Mouse (Mus musculus): ENCODE measurements at regions not wholly inside any gene's neighbourhood (a gene's known extent, or its start where the extent isn't known, plus 50 kb on each side); places are given as distances from the start of the nearest gene placed in this dataset.

DNA sequence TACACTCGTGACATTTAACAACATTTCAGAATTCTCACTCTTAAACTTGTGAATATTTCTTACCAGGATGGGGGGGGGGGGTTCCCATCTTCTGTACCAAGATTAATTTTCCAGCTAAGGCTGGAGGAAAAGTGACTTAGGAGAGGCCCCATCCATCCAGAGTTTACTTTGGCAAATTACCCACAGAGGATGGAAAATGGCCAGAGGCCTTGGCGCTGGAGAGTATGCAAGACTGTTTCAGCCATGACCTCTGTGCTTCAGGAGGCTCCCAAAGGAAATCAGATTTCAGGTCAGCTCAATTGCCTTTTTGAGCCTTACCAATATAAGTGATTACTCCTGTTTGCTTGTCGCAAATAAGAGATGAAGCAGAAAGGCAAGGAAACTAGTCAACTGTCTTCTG lies 143.4 kb upstream of the F930015N05Rik start:
- DNase-seq = peak; percentile 73

DNA sequence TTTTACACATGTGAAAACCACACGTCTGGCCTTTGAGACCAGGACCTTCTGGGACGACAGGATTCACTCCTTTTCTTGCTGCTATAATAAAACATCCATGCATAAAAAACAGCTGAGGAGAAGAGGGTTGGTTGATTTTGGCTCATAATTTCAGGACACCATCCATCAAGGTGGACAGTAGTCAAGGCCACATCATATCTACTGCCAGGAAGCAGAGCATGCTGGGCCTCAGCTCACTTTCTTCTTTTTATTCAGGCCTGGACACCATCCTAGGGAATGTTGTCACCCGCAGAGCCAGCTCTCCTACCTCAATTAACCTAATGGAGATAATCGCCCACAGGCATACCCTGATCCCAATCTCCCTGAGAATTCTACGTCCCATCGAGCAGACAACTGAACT lies 149.6 kb upstream of the F930015N05Rik start:
- DNase-seq = no peak

DNA sequence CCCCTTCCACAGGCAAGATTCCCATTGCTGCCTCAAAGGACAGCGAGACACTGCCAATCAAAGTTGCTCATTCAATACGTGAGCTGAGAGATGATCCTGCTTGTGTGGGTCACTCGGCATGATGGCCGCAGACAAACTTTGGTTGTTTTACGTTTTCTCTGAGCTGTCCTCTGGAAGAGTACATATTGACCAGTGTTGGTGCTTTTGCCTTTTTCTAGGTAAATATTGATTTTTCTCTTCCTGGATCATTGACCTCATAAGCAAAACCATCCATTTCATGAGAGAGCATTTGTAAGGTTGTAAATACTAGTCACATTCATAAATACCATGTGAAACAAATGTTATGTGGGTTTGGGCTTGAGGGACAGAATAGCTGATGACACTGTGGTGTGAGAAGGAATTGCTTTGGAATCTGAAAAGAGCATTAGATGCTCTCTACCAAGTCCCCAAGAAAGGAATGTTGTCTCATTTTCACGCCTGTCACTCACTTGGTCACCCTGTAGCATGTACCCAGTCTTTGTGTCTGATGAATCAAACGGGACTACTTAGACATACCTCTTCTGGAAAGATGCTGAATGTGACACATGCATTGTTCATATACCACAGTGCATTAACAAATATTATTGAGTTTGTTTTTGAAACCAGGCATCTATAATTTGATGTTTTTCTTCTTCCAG lies 150.7 kb upstream of the F930015N05Rik start:
- no peak for DNase-seq

- no peak for DNase-seq
Observed at GRCm38 (mm10) chr11:64587751-64588600, 151.5 kb upstream of the F930015N05Rik start.

DNA sequence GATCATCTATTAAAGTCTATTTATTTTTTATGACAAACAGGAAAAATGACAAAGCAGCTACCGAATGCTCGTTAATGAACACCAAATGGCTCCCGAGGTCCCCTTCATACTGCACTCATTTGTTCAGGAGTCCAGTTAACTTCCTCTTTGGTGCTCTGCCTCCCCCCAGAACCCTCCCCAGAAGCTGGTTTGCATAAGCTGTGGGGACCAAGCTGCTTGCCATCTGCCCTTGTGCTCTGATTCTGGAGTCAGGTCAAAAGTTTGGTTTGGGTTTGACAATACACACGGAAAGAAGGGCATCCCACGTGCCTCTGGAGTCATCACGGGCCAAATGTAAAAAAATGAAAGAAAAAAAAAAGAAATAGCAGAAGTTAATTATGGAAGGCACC lies 152.1 kb upstream of the F930015N05Rik start:
- no peak for DNase-seq

DNA sequence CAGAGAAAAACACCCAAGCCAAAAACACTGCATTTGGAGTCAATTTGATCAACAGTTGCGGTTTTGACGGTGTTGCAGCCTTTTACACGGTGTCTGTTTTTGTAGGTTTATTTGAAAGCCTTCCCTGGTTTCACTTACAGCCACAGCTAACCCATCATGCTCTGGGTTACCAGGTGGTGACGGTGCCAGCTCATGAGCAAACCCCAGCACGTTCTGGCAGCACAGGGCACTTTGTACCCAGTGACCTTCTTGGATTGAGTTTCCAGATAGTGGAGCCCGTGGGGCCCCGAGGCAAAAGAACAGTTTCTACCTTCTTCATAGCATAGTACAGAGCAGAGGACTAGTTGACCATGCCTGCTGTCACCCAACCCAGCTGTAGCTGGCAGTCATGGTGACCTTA lies 152.6 kb upstream of the F930015N05Rik start:
- no peak for DNase-seq

DNA sequence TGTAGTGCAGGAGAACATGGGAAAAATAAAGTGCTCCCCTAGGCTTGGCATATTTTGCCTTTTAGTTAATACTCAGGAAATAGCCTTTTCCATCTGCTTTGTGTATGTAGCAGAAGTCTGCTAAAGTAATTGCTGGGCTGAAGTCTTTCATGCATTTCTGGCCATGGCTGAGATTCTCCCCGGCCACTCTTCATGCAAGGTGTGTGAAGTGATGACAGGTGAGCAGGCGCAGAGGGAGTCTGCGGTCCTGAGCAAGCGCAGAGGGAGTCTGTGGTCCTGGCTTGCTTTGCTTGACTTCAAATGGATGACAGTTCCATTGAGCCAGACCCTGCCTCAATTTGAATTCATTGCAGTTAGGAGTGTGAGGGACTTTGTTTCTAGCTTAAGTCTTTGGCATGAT lies 153.6 kb upstream of the F930015N05Rik start:
- no peak for DNase-seq

DNA sequence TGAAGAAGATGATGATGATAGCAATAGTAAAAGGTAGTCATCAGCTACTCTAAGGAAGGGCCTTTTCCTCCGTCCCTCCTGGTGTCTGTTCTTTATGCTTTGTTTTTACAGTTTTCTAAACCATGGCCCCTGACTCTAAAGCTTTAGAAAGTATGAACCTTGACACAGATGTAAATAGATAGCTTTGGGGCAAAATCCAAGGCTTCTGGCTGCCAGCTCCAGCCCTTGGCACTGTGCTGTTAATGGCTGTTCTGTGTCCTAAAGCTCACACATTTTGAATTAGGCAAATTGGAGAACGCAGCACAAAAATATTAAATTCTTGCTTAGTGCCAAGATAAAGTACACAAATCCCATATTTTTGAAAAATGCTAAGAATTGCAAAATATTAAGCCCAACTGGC lies 155.8 kb upstream of the F930015N05Rik start:
- DNase-seq = no peak

DNA sequence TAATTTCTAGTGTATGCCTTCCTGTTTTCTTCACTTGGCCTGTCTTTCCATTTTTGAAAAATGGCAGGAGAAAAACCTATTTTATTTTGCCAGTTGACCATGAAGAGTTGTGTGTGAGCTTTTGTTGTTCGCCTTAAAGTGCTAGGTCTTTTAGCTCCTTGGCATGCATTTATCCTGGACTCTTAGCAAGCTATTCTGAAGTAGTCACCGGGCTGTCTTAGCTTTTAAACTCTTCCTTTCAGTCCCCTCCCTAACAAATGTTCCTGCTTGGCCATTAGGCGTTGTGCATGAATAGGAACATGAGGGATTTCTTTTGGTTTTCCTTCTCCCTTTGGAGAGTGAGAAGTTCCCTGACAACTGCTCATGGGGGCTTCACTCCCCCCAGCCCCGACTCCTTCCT lies 160.9 kb upstream of the F930015N05Rik start:
- DNase-seq = no peak

DNA sequence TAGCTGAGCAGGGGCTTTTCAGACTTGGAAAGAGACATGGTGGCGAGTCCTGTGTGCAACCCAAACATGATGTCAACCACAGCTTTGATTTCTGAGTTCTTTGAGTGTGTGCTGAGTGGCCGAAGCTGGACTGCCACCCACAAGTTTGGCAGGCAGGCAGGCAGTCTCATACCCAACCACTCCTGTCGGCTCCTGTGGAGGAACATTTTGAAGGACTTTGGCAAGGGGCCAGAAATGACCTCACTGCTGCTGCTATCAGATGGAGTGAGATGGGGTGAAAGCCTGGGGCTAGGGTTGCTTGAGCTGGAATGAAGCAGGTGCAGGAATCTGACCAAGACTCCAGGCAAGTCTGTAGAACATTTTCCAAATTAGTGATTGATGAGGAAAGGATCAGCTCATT lies 162.7 kb upstream of the F930015N05Rik start:
- peak; percentile 80 for DNase-seq

GRCm38 (mm10) chr11:64600201-64601102 lies 164.0 kb upstream of the F930015N05Rik start:
- DNase-seq = peak; percentile 78

- DNase-seq = peak; percentile 14
Observed at GRCm38 (mm10) chr11:64609043-64609442, 172.6 kb upstream of the F930015N05Rik start.

DNA sequence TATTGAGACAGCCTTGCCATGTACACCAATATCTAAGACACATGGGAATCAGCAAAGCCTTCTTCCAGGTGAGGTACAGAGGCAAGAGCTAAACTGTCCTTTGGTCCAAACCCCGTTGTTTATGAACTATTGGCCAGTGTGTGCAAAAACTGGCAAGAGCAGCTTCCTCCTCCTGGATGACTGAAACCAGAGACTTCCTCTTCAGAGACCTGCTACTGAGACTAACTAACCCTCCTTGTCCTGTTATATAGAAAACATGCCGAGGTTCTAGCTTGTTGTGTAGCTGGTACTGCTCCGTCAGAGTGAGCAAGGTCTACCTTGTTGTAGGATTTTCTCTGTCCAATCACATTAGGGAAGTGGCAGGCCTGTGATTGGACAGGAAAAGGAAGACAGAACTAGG lies 174.3 kb upstream of the F930015N05Rik start:
- no peak for DNase-seq

GRCm38 (mm10) chr11:64615140-64615539 lies 178.7 kb upstream of the F930015N05Rik start:
- DNase-seq = no peak

- DNase-seq = no peak
Observed at GRCm38 (mm10) chr11:64618631-64619385, 182.4 kb upstream of the F930015N05Rik start.

DNA sequence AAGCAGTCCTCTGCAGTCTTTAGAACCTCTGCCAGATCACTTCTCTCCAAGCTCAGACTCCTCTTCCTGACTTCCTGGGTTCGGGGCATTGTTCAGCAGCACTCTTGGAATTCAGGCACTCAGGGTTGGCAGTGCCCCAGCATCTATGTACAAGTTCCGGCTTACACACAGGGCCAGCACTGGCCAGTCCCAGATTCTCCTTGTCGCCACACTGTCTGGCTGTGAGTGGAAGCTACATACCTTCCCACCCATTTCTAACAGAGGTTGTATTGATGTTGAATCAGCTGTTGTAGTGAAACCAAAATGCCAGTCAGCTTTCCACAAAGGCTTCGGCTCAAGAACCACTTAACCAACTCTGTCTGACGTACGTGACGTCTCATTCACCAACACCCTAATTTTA lies 190.7 kb upstream of the F930015N05Rik start:
- DNase-seq = peak; percentile 48

- no peak for DNase-seq
Observed at GRCm38 (mm10) chr11:64640947-64641346, 204.5 kb upstream of the F930015N05Rik start.

GRCm38 (mm10) chr11:64643171-64643570 lies 206.7 kb upstream of the F930015N05Rik start:
- DNase-seq = no peak

GRCm38 (mm10) chr11:64647938-64648337 lies 211.5 kb upstream of the F930015N05Rik start:
- DNase-seq = no peak

GRCm38 (mm10) chr11:64650571-64651282 lies 214.3 kb upstream of the F930015N05Rik start:
- DNase-seq = no peak

DNA sequence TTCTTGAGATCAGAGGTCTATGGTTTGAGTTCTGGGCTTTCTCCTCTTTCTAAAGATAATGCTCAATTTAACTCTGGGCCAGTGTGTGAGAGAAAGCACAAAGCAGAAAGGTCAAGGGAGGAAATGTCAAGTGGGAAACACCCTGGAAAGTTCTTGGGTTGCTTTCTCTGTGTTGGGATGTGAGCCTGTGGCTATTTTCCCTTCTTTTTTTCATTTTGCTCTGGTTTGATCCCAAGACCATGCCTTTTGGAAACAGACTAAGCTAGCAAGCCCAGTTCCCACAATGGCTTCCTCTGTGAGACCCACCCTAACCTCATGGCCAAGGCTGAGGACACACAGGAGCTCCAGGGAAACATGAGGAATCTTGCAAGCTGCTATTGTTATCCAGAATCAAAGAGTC lies 216.4 kb upstream of the F930015N05Rik start:
- no peak for DNase-seq

Data from heart, postnatal 4 days (tissue).